Mouse (Mus musculus): ENCODE data around the gene E130114P18Rik.

The E130114P18Rik gene

GRCm38 (mm10) chr4:97648825-97649625, 128.9 kb downstream of the E130114P18Rik start:
- DNase-seq (ENCODE audit: low read depth, low spot score) = no peak

GRCm38 (mm10) chr4:97648436-97648707, 129.5 kb downstream of the E130114P18Rik start:
- DNase-seq (ENCODE audit: low read depth, low spot score) = no peak

GRCm38 (mm10) chr4:97647700-97648435, 130.0 kb downstream of the E130114P18Rik start:
- no peak for DNase-seq (ENCODE audit: low read depth, low spot score)

- DNase-seq (ENCODE audit: low read depth, low spot score) = no peak
These were observed 130.6 kb downstream of the E130114P18Rik start for GRCm38 (mm10) chr4:97647236-97647635.

- DNase-seq (ENCODE audit: low read depth, low spot score) = no peak
These were observed 137.5 kb downstream of the E130114P18Rik start for GRCm38 (mm10) chr4:97640385-97640784.

- no peak for DNase-seq (ENCODE audit: low read depth, low spot score)
These were observed 141.3 kb downstream of the E130114P18Rik start for GRCm38 (mm10) chr4:97636569-97636968.

- DNase-seq (ENCODE audit: low read depth, low spot score) = no peak
These were observed 142.1 kb downstream of the E130114P18Rik start for GRCm38 (mm10) chr4:97635757-97636292.

GRCm38 (mm10) chr4:97635296-97635755, 142.6 kb downstream of the E130114P18Rik start:
- no peak for DNase-seq (ENCODE audit: low read depth, low spot score)

GRCm38 (mm10) chr4:97628881-97629605, 148.8 kb downstream of the E130114P18Rik start:
- DNase-seq (ENCODE audit: low read depth, low spot score) = no peak

- no peak for DNase-seq (ENCODE audit: low read depth, low spot score)
These were observed 151.7 kb downstream of the E130114P18Rik start for GRCm38 (mm10) chr4:97626002-97626720.

- DNase-seq (ENCODE audit: low read depth, low spot score) = no peak
These were observed 154.7 kb downstream of the E130114P18Rik start for GRCm38 (mm10) chr4:97623165-97623564.

GRCm38 (mm10) chr4:97621731-97622130, 156.1 kb downstream of the E130114P18Rik start:
- no peak for DNase-seq (ENCODE audit: low read depth, low spot score)

GRCm38 (mm10) chr4:97620409-97620808, 157.5 kb downstream of the E130114P18Rik start:
- DNase-seq (ENCODE audit: low read depth, low spot score) = no peak

- DNase-seq (ENCODE audit: low read depth, low spot score) = no peak
These were observed 159.1 kb downstream of the E130114P18Rik start for GRCm38 (mm10) chr4:97618668-97619373.

GRCm38 (mm10) chr4:97615031-97615430, 162.8 kb downstream of the E130114P18Rik start:
- DNase-seq (ENCODE audit: low read depth, low spot score) = no peak

GRCm38 (mm10) chr4:97611251-97611847, 166.5 kb downstream of the E130114P18Rik start:
- DNase-seq (ENCODE audit: low read depth, low spot score) = no peak

- no peak for DNase-seq (ENCODE audit: low read depth, low spot score)
These were observed 167.8 kb downstream of the E130114P18Rik start for GRCm38 (mm10) chr4:97609831-97610727.

GRCm38 (mm10) chr4:97609329-97609728, 168.5 kb downstream of the E130114P18Rik start:
- no peak for DNase-seq (ENCODE audit: low read depth, low spot score)

GRCm38 (mm10) chr4:97608728-97609127, 169.2 kb downstream of the E130114P18Rik start:
- no peak for DNase-seq (ENCODE audit: low read depth, low spot score)

Data from WW6 (cell line).